ENCODE assay signal across 9 mouse cellular contexts in the genomic region with DNA sequence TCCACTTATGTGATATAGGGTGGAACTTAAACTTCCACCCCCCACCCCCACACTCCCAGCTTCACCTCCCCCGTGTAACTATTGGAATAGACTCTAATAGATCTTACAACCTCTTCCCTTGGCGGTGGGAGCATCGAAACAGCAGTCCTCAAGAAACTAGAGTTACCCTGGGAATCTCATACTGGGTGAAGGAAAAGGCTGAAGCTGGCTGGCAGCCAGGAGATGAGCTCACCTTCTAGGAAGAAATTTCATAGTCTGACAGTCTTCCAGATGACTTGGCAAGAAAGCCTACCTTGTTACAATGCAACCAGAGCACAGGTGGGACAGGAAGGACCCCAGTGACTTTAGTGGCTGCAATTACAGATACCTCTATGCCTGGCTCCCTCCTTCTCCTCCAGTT. TPM values are rescaled to one million over a fixed set of nuclear protein-coding genes. Genes with fewer than 3 reads are reported as not detected.
DNase-seq lines count a peak whose midpoint lies in the region; ATAC-seq lines count a peak whose summit lies in the region.
"Had no signal": no experiment of that assay in that cellular context is flagged by ENCODE, and none has a peak within 500 bp of the region (broad histone marks: within the 10 kb centered on the region; RNA-seq: fewer than 3 reads in every experiment).

No protein-coding gene starts in this region.

- DNase-seq in forebrain, embryonic 14.5 days (ENCODE audit: low spot score) = peak; percentile 16
- DNase-seq in forebrain, embryonic 10.5 days (ENCODE audit: extremely low spot score, low spot score) = no peak
- peak; percentile 63 for DNase-seq in 3T3-L1 (ENCODE audit: low read depth, low spot score)
- DNase-seq in kidney, postnatal 10 days = peak; percentile 75
- no peak for DNase-seq in ovary, postnatal 14 days (ENCODE audit: low spot score)
- DNase-seq in spleen, adult 12 weeks (ENCODE audit: low spot score) = no peak

- no peak for ATAC-seq in forebrain, embryonic 14.5 days
- ATAC-seq in embryonic facial prominence, embryonic 15.5 days (ENCODE audit: insufficient number of reproducible peaks, low FRiP score, low TSS enrichment, low read depth) = no peak
- no peak for ATAC-seq in heart, embryonic 12.5 days (ENCODE audit: insufficient number of reproducible peaks, low FRiP score)
- ATAC-seq: lung, postnatal 0 days had no signal

- H3K4me1 ChIP-seq in forebrain, embryonic 14.5 days (ENCODE audit: control insufficient read depth, insufficient read depth, low read length) = no peaks in the 10 kb centered on the region
- no peaks in the 10 kb centered on the region for H3K4me1 ChIP-seq in forebrain, embryonic 10.5 days
- H3K4me1 ChIP-seq in embryonic facial prominence, embryonic 15.5 days = no peaks in the 10 kb centered on the region
- H3K4me1 ChIP-seq in heart, embryonic 12.5 days (replicated peaks) = 0 out of 2 replicates have a peak, but pooled peaks cover 2% of the 10 kb centered on the region

- H3K9ac ChIP-seq in forebrain, embryonic 14.5 days (ENCODE audit: low read length) = no peak overlapping the region
- H3K9ac ChIP-seq in embryonic facial prominence, embryonic 15.5 days = no peak overlapping the region
- H3K9ac ChIP-seq in heart, embryonic 12.5 days = no peak overlapping the region

- no peak overlapping the region for H3K27ac ChIP-seq in forebrain, embryonic 14.5 days (ENCODE audit: low read depth, low read length)
- H3K27ac ChIP-seq in forebrain, embryonic 10.5 days = no peak overlapping the region
- peak overlapping the region; percentile 19; the same call in 1 of the 2 replicates for H3K27ac ChIP-seq in embryonic facial prominence, embryonic 15.5 days (replicated peaks)
- H3K27ac ChIP-seq in heart, embryonic 12.5 days (ENCODE audit: poor library complexity, severe bottlenecking) = no peak overlapping the region

- WGBS in forebrain, embryonic 14.5 days = 62% methylated on average over 3 of the region's 3 CpGs
- WGBS in forebrain, embryonic 10.5 days = 82% methylated on average over 3 of the region's 3 CpGs
- 34% methylated on average over 3 of the region's 3 CpGs for WGBS in embryonic facial prominence, embryonic 15.5 days
- 68% methylated on average over 3 of the region's 3 CpGs for WGBS in heart, embryonic 12.5 days

- H3K27me3 ChIP-seq in forebrain, embryonic 14.5 days (replicated peaks; ENCODE audit: control insufficient read depth, insufficient read depth, low read length) = no peaks in the 10 kb centered on the region
- no peaks in the 10 kb centered on the region for H3K27me3 ChIP-seq in forebrain, embryonic 10.5 days (ENCODE audit: poor library complexity, severe bottlenecking)
- no peaks in the 10 kb centered on the region for H3K27me3 ChIP-seq in embryonic facial prominence, embryonic 15.5 days
- H3K27me3 ChIP-seq in heart, embryonic 12.5 days (replicated peaks) = no peaks in the 10 kb centered on the region

- H3K9me3 ChIP-seq in forebrain, embryonic 14.5 days (replicated peaks; ENCODE audit: control insufficient read depth, low read length) = no peaks in the 10 kb centered on the region
- no peaks in the 10 kb centered on the region for H3K9me3 ChIP-seq in forebrain, embryonic 10.5 days
- no peaks in the 10 kb centered on the region for H3K9me3 ChIP-seq in embryonic facial prominence, embryonic 15.5 days (replicated peaks)
- H3K9me3 ChIP-seq in heart, embryonic 12.5 days (replicated peaks) = 0 out of 2 replicates have a peak, but pooled peaks cover 2% of the 10 kb centered on the region

- H3K36me3 ChIP-seq in forebrain, embryonic 14.5 days (ENCODE audit: control insufficient read depth, insufficient read depth, low read length) = no peaks in the 10 kb centered on the region
- no peaks in the 10 kb centered on the region for H3K36me3 ChIP-seq in forebrain, embryonic 10.5 days (replicated peaks)
- H3K36me3 ChIP-seq in embryonic facial prominence, embryonic 15.5 days = no peaks in the 10 kb centered on the region
- no peaks in the 10 kb centered on the region for H3K36me3 ChIP-seq in heart, embryonic 12.5 days

- no peak overlapping the region for H3K4me2 ChIP-seq in forebrain, embryonic 14.5 days (ENCODE audit: low read length)
- H3K4me2 ChIP-seq in embryonic facial prominence, embryonic 15.5 days (replicated peaks) = no peak overlapping the region
- no peak overlapping the region for H3K4me2 ChIP-seq in heart, embryonic 12.5 days

- H3K4me3 ChIP-seq in forebrain, embryonic 14.5 days (ENCODE audit: low read depth, low read length) = no peak overlapping the region
- H3K4me3 ChIP-seq in forebrain, embryonic 10.5 days = no peak overlapping the region
- no peak overlapping the region for H3K4me3 ChIP-seq in embryonic facial prominence, embryonic 15.5 days (replicated peaks)
- no peak overlapping the region for H3K4me3 ChIP-seq in heart, embryonic 12.5 days

RNA-seq across cellular contexts. Expression of a gene that starts 57.6 kb away (rescaled TPM):
- 5.0 and 7.2 TPM in 2 replicates for polyA plus RNA-seq in forebrain, embryonic 14.5 days (2014; fragmentation: Nextera tagmentation; extraction: Ambion mirVana)
- polyA plus RNA-seq in forebrain, embryonic 10.5 days (2016; fragmentation: Nextera tagmentation; extraction: Ambion mirVana) = 12.8 and 13.3 TPM in 2 replicates
- 23.5 and 26.4 TPM in 2 replicates for polyA plus RNA-seq in embryonic facial prominence, embryonic 15.5 days (2015; fragmentation: Nextera tagmentation; extraction: Ambion mirVana)
- 20.2 and 21.8 TPM in 2 replicates for polyA plus RNA-seq in heart, embryonic 12.5 days (2016; fragmentation: Nextera tagmentation; extraction: Ambion mirVana)

Comparison
In these comparisons a context has a peak if more than half of its experiments do, and no peak if none do; other contexts are left out.
1. DNase-seq: peak in forebrain, embryonic 14.5 days (single experiment), 3T3-L1 (single experiment) and kidney, postnatal 10 days (single experiment); none in forebrain, embryonic 10.5 days (single experiment), ovary, postnatal 14 days (single experiment) and spleen, adult 12 weeks (single experiment).